Comparison of ENCODE assay signal across 8 mouse cellular contexts in genomic region chr6:85037677-85038076, GRCm38 (mm10). TPM values are rescaled to one million over a fixed set of nuclear protein-coding genes. Genes with fewer than 3 reads are reported as not detected.
DNase-seq lines count a peak whose midpoint lies in the region; ATAC-seq and TF ChIP-seq lines count a peak whose summit lies in the region.

No protein-coding gene starts in this region.

- TF ChIP-seq EP300 in heart, postnatal 0 days (IDR thresholded peaks at IDR 0.05; ENCODE audit: low read depth), result no peak

- no peak for ATAC-seq in liver, embryonic 12.5 days
- ATAC-seq in embryonic facial prominence, embryonic 11.5 days (replicated peaks; ENCODE audit: insufficient number of reproducible peaks, low FRiP score, low TSS enrichment, low read depth), result no peak
- ATAC-seq in heart, postnatal 0 days (ENCODE audit: insufficient read depth, low read depth), result no peak
- ATAC-seq in midbrain, embryonic 15.5 days (replicated peaks), result peak; percentile 52; the same call in 1 of the 2 replicates

- no peaks in the 10 kb centered on the region for H3K27me3 ChIP-seq in liver, embryonic 12.5 days (replicated peaks)
- no peaks in the 10 kb centered on the region for H3K27me3 ChIP-seq in embryonic facial prominence, embryonic 11.5 days (ENCODE audit: control insufficient read depth, insufficient read depth, low read length)
- H3K27me3 ChIP-seq in heart, postnatal 0 days (ENCODE audit: control insufficient read depth, insufficient read depth, low read length), result no peaks in the 10 kb centered on the region
- H3K27me3 ChIP-seq in midbrain, embryonic 15.5 days (replicated peaks), result no peaks in the 10 kb centered on the region
- H3K27me3 ChIP-seq in splenic B cell, adult 2 months (ENCODE audit: control insufficient read depth, insufficient read depth, low read length, poor library complexity, severe bottlenecking), result no peaks in the 10 kb centered on the region

- H3K9ac ChIP-seq in liver, embryonic 12.5 days, result no peak overlapping the region
- no peak overlapping the region for H3K9ac ChIP-seq in embryonic facial prominence, embryonic 11.5 days (replicated peaks; ENCODE audit: low read length)
- no peak overlapping the region for H3K9ac ChIP-seq in heart, postnatal 0 days (replicated peaks; ENCODE audit: low read depth, low read length)
- H3K9ac ChIP-seq in midbrain, embryonic 15.5 days, result no peak overlapping the region

- H3K4me3 ChIP-seq in liver, embryonic 12.5 days, result no peak overlapping the region
- H3K4me3 ChIP-seq in embryonic facial prominence, embryonic 11.5 days (ENCODE audit: low read depth, low read length), result no peak overlapping the region
- H3K4me3 ChIP-seq in heart, postnatal 0 days (ENCODE audit: low read depth, low read length), result no peak overlapping the region
- no peak overlapping the region for H3K4me3 ChIP-seq in midbrain, embryonic 15.5 days

- H3K4me2 ChIP-seq in liver, embryonic 12.5 days, result no peak overlapping the region
- no peak overlapping the region for H3K4me2 ChIP-seq in embryonic facial prominence, embryonic 11.5 days (ENCODE audit: low read depth, low read length)
- no peak overlapping the region for H3K4me2 ChIP-seq in heart, postnatal 0 days (ENCODE audit: low read depth, low read length)
- no peak overlapping the region for H3K4me2 ChIP-seq in midbrain, embryonic 15.5 days

- peak; percentile 93 for TF ChIP-seq CTCF in heart, postnatal 0 days (IDR thresholded peaks at IDR 0.05; ENCODE audit: low read depth)

- peak; percentile 38 for DNase-seq in liver
- DNase-seq in adrenal gland, postnatal 36 days, result peak; percentile 45 to 75
- peak; percentile 81 for DNase-seq in embryonic facial prominence, embryonic 11.5 days (ENCODE audit: low spot score)
- peak; percentile 77 for DNase-seq in heart, postnatal 0 days (ENCODE audit: low spot score)
- peak; percentile 63 to 73 for DNase-seq in left cerebral cortex, adult 18-20 months (ENCODE audit: low spot score in 2 of 2)
- DNase-seq in splenic B cell, adult 2 months (ENCODE audit: low read depth, low spot score), result peak; percentile 79

- no peak overlapping the region for H3K27ac ChIP-seq in liver, embryonic 12.5 days
- H3K27ac ChIP-seq in embryonic facial prominence, embryonic 11.5 days (replicated peaks; ENCODE audit: low read depth, low read length), result no peak overlapping the region
- no peak overlapping the region for H3K27ac ChIP-seq in heart, postnatal 0 days (ENCODE audit: low read depth)
- no peak overlapping the region for H3K27ac ChIP-seq in midbrain, embryonic 15.5 days

- WGBS in liver, embryonic 12.5 days (ENCODE audit: insufficient replicate concordance), result 5% methylated on average over 6 of the region's 6 CpGs
- 6% methylated on average over 6 of the region's 6 CpGs for WGBS in embryonic facial prominence, embryonic 11.5 days
- 4% methylated on average over 6 of the region's 6 CpGs for WGBS in heart, postnatal 0 days
- 9% methylated on average over 6 of the region's 6 CpGs for WGBS in midbrain, embryonic 15.5 days

- H3K4me1 ChIP-seq in liver, embryonic 12.5 days, result no peaks in the 10 kb centered on the region
- H3K4me1 ChIP-seq in embryonic facial prominence, embryonic 11.5 days (ENCODE audit: control insufficient read depth, insufficient read depth, low read length), result no peaks in the 10 kb centered on the region
- no peaks in the 10 kb centered on the region for H3K4me1 ChIP-seq in heart, postnatal 0 days (ENCODE audit: control insufficient read depth, insufficient read depth)
- no peaks in the 10 kb centered on the region for H3K4me1 ChIP-seq in midbrain, embryonic 15.5 days

- no peaks in the 10 kb centered on the region for H3K36me3 ChIP-seq in liver, embryonic 12.5 days
- H3K36me3 ChIP-seq in embryonic facial prominence, embryonic 11.5 days (replicated peaks; ENCODE audit: control insufficient read depth, insufficient read depth, low read depth, low read length), result no peaks in the 10 kb centered on the region
- H3K36me3 ChIP-seq in heart, postnatal 0 days (replicated peaks; ENCODE audit: control insufficient read depth, insufficient read depth, low read length), result no peaks in the 10 kb centered on the region
- H3K36me3 ChIP-seq in midbrain, embryonic 15.5 days (replicated peaks), result no peaks in the 10 kb centered on the region
- no peaks in the 10 kb centered on the region for H3K36me3 ChIP-seq in splenic B cell, adult 2 months (ENCODE audit: control insufficient read depth, insufficient read depth, low read length, poor library complexity, severe bottlenecking)

- no peaks in the 10 kb centered on the region for H3K9me3 ChIP-seq in liver, embryonic 12.5 days (replicated peaks)
- no peaks in the 10 kb centered on the region for H3K9me3 ChIP-seq in embryonic facial prominence, embryonic 11.5 days (replicated peaks; ENCODE audit: control insufficient read depth, low read length)
- H3K9me3 ChIP-seq in heart, postnatal 0 days (replicated peaks; ENCODE audit: control insufficient read depth, low read length), result no peaks in the 10 kb centered on the region
- H3K9me3 ChIP-seq in midbrain, embryonic 15.5 days, result no peaks in the 10 kb centered on the region

RNA-seq across cellular contexts. Expression of gene Exoc6b, which starts 31.6 kb away (rescaled TPM):
- 5.2 and 6.0 TPM in 2 replicates for polyA plus RNA-seq in liver, embryonic 12.5 days (2016; fragmentation: Nextera tagmentation; extraction: Ambion mirVana)
- 10 to 100 TPM; 41.8 to 44.0 TPM for total RNA-seq in adrenal gland, postnatal 36 days (2021)
- polyA plus RNA-seq in embryonic facial prominence, embryonic 11.5 days (2014; fragmentation: Nextera tagmentation; extraction: Ambion mirVana), result 33.4 and 36.0 TPM in 2 replicates
- total RNA-seq in heart, postnatal 0 days (2014; rRNA removed; ENCODE audit: low replicate concordance), result 7.6 and 10.2 TPM in 2 replicates
- 7.5 and 8.0 TPM in 2 replicates for polyA plus RNA-seq in heart, postnatal 0 days (2015; fragmentation: Nextera tagmentation; extraction: Ambion mirVana)
- 10 to 100 TPM; 73.7 to 81.5 TPM for total RNA-seq in left cerebral cortex, adult 18-20 months (2021)
- 56.6 and 60.9 TPM in 2 replicates for polyA plus RNA-seq in midbrain, embryonic 15.5 days (2015; fragmentation: Nextera tagmentation; extraction: Ambion mirVana)
